Mouse (Mus musculus): ENCODE measurements around the gene Vps51. TPM values are rescaled to one million over a fixed set of nuclear protein-coding genes. Genes with fewer than 3 reads are reported as not detected.

Gene Vps51
- polyA plus RNA-seq, 2 experiments: 51.9 to 81.6 TPM

DNA sequence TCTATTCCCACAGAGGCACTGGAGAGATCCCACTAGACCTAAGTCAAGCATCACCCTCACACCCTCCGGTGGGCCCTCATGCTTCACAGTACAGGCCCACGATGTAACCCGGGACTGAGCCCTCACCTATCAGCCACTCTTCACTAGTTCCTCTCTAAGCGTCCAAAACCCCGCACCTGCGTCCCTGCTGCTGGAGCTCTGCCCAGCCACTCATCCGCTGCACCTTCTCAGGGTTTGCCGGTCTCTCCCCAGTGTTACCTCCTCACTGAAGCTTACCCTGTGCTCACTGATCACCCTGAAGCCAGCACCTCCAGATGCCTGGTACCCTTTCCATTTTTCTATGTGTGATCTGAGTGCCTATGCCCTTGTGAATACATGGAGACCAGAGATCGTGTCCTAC is 34.7 kb downstream of the Vps51 start:
- Histone ChIP-seq H3K36me3 (ENCODE audit: control insufficient read depth, insufficient read depth, low read length) (no peaks in the 10 kb centered on the region), H3K4me2 (replicated peaks; ENCODE audit: low read depth, low read length, severe bottlenecking) (no peak overlapping the region), H3K4me1 (ENCODE audit: control insufficient read depth, insufficient read depth, low read length) (peaks cover 5% of the 10 kb centered on the region; the same call in 1 of the 2 replicates), H3K4me3 (replicated peaks; ENCODE audit: low read length) (no peak overlapping the region), H3K9me3 (ENCODE audit: control insufficient read depth, low read length) (no peaks in the 10 kb centered on the region), H3K27ac (replicated peaks; ENCODE audit: low read depth, low read length) (0 out of 2 replicates have a peak overlapping the region, but pooled peaks have one; percentile 13), H3K9ac (ENCODE audit: low read depth, low read length, severe bottlenecking) (no peak overlapping the region), H3K27me3 (ENCODE audit: control insufficient read depth, insufficient read depth, low read length) (no peaks in the 10 kb centered on the region)
- no peak for ATAC-seq (ENCODE audit: low FRiP score, low read depth)
- no peak for DNase-seq (ENCODE audit: low spot score)
- TF ChIP-seq POLR2A (IDR thresholded peaks at IDR 0.05; ENCODE audit: borderline replicate concordance, extremely low read depth, insufficient read depth, insufficient read length): no peak
- WGBS: 85% methylated on average over 9 of the region's 9 CpGs

- no peak overlapping the region for H3K4me2 ChIP-seq (replicated peaks; ENCODE audit: low read depth, low read length, severe bottlenecking)
- ATAC-seq (ENCODE audit: low FRiP score, low read depth) (no peak), DNase-seq (ENCODE audit: low spot score) (no peak)
- H3K4me3 ChIP-seq (replicated peaks; ENCODE audit: low read length): no peak overlapping the region
- no peak for TF ChIP-seq POLR2A (IDR thresholded peaks at IDR 0.05; ENCODE audit: borderline replicate concordance, extremely low read depth, insufficient read depth, insufficient read length)
- no peaks in the 10 kb centered on the region for H3K4me1 ChIP-seq (ENCODE audit: control insufficient read depth, insufficient read depth, low read length)
- no peak overlapping the region for H3K27ac ChIP-seq (replicated peaks; ENCODE audit: low read depth, low read length)
- H3K9me3 ChIP-seq (ENCODE audit: control insufficient read depth, low read length): no peaks in the 10 kb centered on the region
- H3K36me3 ChIP-seq (ENCODE audit: control insufficient read depth, insufficient read depth, low read length): no peaks in the 10 kb centered on the region
- H3K27me3 ChIP-seq (ENCODE audit: control insufficient read depth, insufficient read depth, low read length): no peaks in the 10 kb centered on the region
- H3K9ac ChIP-seq (ENCODE audit: low read depth, low read length, severe bottlenecking): no peak overlapping the region
Observed at GRCm38 (mm10) chr19:6040002-6040401, 37.0 kb downstream of the Vps51 start.

DNA sequence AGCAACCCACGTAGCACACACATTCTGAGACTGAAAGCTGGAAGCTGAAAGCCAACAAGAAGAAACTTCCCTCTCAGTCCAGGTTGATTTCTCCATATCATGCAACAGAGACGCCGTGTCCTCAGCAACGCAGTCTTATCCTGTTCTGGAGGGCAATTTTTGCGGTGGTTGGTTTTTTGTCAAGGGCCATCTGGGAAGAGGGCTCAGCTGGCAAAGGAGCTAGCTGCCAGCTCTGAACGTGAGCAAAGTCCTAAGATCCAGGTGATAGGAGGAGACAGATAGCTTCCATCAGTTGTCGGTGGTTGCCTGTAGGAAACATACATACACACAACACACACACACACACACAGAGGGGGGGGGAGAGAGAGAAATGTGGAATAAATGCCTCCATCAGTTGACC is 38.7 kb downstream of the Vps51 start:
- no peak overlapping the region for H3K4me2 ChIP-seq (replicated peaks; ENCODE audit: low read depth, low read length, severe bottlenecking)
- ATAC-seq (ENCODE audit: low FRiP score, low read depth) (no peak), DNase-seq (ENCODE audit: low spot score) (no peak)
- no peak overlapping the region for H3K27ac ChIP-seq (replicated peaks; ENCODE audit: low read depth, low read length)
- WGBS: 81% methylated on average over 7 of the region's 7 CpGs
- H3K27me3 ChIP-seq (ENCODE audit: control insufficient read depth, insufficient read depth, low read length): no peaks in the 10 kb centered on the region
- TF ChIP-seq POLR2A (IDR thresholded peaks at IDR 0.05; ENCODE audit: borderline replicate concordance, extremely low read depth, insufficient read depth, insufficient read length): no peak
- no peaks in the 10 kb centered on the region for H3K4me1 ChIP-seq (ENCODE audit: control insufficient read depth, insufficient read depth, low read length)
- no peaks in the 10 kb centered on the region for H3K9me3 ChIP-seq (ENCODE audit: control insufficient read depth, low read length)
- no peak overlapping the region for H3K4me3 ChIP-seq (replicated peaks; ENCODE audit: low read length)
- H3K9ac ChIP-seq (ENCODE audit: low read depth, low read length, severe bottlenecking): no peak overlapping the region
- no peaks in the 10 kb centered on the region for H3K36me3 ChIP-seq (ENCODE audit: control insufficient read depth, insufficient read depth, low read length)

- H3K9ac ChIP-seq (ENCODE audit: low read depth, low read length, severe bottlenecking): no peak overlapping the region
- H3K9me3 ChIP-seq (ENCODE audit: control insufficient read depth, low read length): no peaks in the 10 kb centered on the region
- TF ChIP-seq POLR2A (IDR thresholded peaks at IDR 0.05; ENCODE audit: borderline replicate concordance, extremely low read depth, insufficient read depth, insufficient read length): no peak
Observed at GRCm38 (mm10) chr19:6037695-6038094, 39.3 kb downstream of the Vps51 start.

DNA sequence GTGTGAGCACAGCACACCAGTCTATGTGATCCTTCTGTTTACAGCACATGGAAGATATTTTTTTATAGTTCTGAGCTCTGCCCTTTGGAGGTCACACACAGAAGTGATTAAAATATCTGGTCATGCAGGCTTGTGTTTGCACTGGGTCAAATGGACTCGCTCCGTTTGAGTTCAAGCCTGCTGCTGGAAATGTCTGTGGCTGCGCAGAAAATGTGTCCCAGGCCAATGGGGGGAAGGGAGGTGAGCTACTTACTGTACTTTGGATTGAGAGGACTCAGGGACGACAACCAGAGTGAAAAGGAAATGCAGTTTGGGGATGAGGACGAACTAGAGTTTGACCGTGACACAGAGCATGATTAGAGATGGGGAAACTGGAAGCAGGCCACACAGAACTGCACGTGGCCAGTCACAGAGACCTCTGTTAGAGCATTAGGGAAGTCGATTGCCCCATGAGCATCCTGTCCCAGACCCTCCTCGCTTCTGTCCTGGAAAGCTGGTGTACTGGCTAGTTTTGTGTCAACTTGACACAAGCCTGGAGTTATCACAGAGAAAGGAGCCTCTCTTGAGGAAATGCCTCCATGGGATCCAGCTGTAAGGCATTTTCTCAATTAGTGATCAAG is 41.0 kb downstream of the Vps51 start:
- 71% methylated on average over 9 of the region's 9 CpGs for WGBS
- H3K4me2 ChIP-seq (replicated peaks; ENCODE audit: low read depth, low read length, severe bottlenecking): no peak overlapping the region
- H3K4me3 ChIP-seq (replicated peaks; ENCODE audit: low read length): no peak overlapping the region
- H3K9me3 ChIP-seq (ENCODE audit: control insufficient read depth, low read length): no peaks in the 10 kb centered on the region
- DNase-seq (ENCODE audit: low spot score) (no peak), ATAC-seq (ENCODE audit: low FRiP score, low read depth) (no peak)
- H3K36me3 ChIP-seq (ENCODE audit: control insufficient read depth, insufficient read depth, low read length): no peaks in the 10 kb centered on the region
- no peak for TF ChIP-seq POLR2A (IDR thresholded peaks at IDR 0.05; ENCODE audit: borderline replicate concordance, extremely low read depth, insufficient read depth, insufficient read length)
- H3K27ac ChIP-seq (replicated peaks; ENCODE audit: low read depth, low read length): no peak overlapping the region
- no peaks in the 10 kb centered on the region for H3K4me1 ChIP-seq (ENCODE audit: control insufficient read depth, insufficient read depth, low read length)
- H3K9ac ChIP-seq (ENCODE audit: low read depth, low read length, severe bottlenecking): no peak overlapping the region
- no peaks in the 10 kb centered on the region for H3K27me3 ChIP-seq (ENCODE audit: control insufficient read depth, insufficient read depth, low read length)

More at GRCm38 (mm10) chr19:6037695-6038094, 39.3 kb downstream of the Vps51 start:
- ATAC-seq (ENCODE audit: low FRiP score, low read depth) (no peak), DNase-seq (ENCODE audit: low spot score) (no peak)
- Histone ChIP-seq H3K4me1 (ENCODE audit: control insufficient read depth, insufficient read depth, low read length) (no peaks in the 10 kb centered on the region), H3K4me3 (replicated peaks; ENCODE audit: low read length) (no peak overlapping the region), H3K27ac (replicated peaks; ENCODE audit: low read depth, low read length) (no peak overlapping the region), H3K4me2 (replicated peaks; ENCODE audit: low read depth, low read length, severe bottlenecking) (no peak overlapping the region), H3K36me3 (ENCODE audit: control insufficient read depth, insufficient read depth, low read length) (no peaks in the 10 kb centered on the region), H3K27me3 (ENCODE audit: control insufficient read depth, insufficient read depth, low read length) (no peaks in the 10 kb centered on the region)
